Mouse (Mus musculus): Measurements from ENCODE around the gene Kazn. TPM values are rescaled to one million over a fixed set of nuclear protein-coding genes. Genes with fewer than 3 reads are reported as not detected.

Gene Kazn
- polyA plus RNA-seq, 1 experiment: 17.0 TPM

DNA sequence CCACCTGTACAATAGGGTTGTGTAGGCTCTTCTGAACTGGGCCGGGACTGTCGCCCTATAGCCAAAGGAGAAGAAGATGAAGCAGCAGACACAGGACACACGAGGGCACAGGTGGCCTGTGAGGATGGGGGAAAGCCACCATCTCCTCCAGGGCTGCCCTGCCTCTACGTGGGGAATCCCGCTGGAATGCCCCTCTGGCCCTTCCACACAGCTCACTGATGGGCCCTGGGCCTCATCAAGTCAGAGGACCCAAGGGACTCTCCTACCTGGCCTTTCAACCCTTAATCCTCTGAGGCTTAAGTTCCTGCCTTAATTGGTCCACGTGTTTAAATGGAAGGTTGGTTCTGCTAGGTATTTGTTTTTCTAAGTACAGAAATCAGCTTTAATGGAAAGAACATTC lies 95.9 kb downstream of the Kazn start:
- Histone ChIP-seq H3K4me3 (ENCODE audit: control insufficient read depth, insufficient read depth, low read length) (no peak overlapping the region), H3K4me1 (replicated peaks; ENCODE audit: control insufficient read depth, insufficient read depth, low read length) (no peaks in the 10 kb centered on the region), H3K27ac (ENCODE audit: control insufficient read depth, insufficient read depth, low read length) (no peak overlapping the region), H3K36me3 (ENCODE audit: control insufficient read depth, insufficient read depth, low read length) (no peaks in the 10 kb centered on the region), H3K27me3 (ENCODE audit: control insufficient read depth, insufficient read depth, low read length) (no peaks in the 10 kb centered on the region)
- 93% methylated on average over 6 of the region's 6 CpGs for WGBS
- no peak for DNase-seq
- TF ChIP-seq POLR2A (IDR thresholded peaks at IDR 0.05; ENCODE audit: control insufficient read depth, extremely low read depth, insufficient read depth, low read length, poor library complexity) (no peak), CTCF (IDR thresholded peaks at IDR 0.05; ENCODE audit: borderline replicate concordance, control insufficient read depth, extremely low read depth, insufficient read depth, low read length, poor library complexity) (no peak)

DNA sequence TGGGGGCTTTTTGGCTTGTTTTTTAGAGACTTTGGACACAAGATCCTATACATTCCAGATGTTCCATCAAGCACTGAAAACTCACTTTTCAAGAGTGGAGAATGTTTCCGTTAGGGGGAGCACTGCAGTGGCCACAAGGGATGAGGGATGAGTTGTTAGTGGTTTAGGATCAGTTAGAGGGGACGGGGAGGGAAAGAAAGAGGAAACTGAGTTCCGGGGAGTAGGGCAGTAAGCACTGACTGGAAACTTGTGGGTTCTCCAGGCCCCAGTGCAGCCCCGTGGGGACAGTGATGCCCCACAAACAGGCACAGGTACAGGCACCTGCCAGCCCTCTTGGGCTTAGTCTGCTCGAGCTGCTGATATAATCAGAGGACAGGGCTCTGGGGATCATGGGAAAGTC lies 99.5 kb downstream of the Kazn start:
- Histone ChIP-seq H3K4me1 (replicated peaks; ENCODE audit: control insufficient read depth, insufficient read depth, low read length) (no peaks in the 10 kb centered on the region), H3K27me3 (ENCODE audit: control insufficient read depth, insufficient read depth, low read length) (no peaks in the 10 kb centered on the region), H3K4me3 (ENCODE audit: control insufficient read depth, insufficient read depth, low read length) (no peak overlapping the region), H3K27ac (ENCODE audit: control insufficient read depth, insufficient read depth, low read length) (no peak overlapping the region), H3K36me3 (ENCODE audit: control insufficient read depth, insufficient read depth, low read length) (no peaks in the 10 kb centered on the region)
- DNase-seq: no peak
- WGBS: 28% methylated on average over 5 of the region's 5 CpGs
- TF ChIP-seq CTCF (IDR thresholded peaks at IDR 0.05; ENCODE audit: borderline replicate concordance, control insufficient read depth, extremely low read depth, insufficient read depth, low read length, poor library complexity) (no peak), POLR2A (IDR thresholded peaks at IDR 0.05; ENCODE audit: control insufficient read depth, extremely low read depth, insufficient read depth, low read length, poor library complexity) (no peak)

DNA sequence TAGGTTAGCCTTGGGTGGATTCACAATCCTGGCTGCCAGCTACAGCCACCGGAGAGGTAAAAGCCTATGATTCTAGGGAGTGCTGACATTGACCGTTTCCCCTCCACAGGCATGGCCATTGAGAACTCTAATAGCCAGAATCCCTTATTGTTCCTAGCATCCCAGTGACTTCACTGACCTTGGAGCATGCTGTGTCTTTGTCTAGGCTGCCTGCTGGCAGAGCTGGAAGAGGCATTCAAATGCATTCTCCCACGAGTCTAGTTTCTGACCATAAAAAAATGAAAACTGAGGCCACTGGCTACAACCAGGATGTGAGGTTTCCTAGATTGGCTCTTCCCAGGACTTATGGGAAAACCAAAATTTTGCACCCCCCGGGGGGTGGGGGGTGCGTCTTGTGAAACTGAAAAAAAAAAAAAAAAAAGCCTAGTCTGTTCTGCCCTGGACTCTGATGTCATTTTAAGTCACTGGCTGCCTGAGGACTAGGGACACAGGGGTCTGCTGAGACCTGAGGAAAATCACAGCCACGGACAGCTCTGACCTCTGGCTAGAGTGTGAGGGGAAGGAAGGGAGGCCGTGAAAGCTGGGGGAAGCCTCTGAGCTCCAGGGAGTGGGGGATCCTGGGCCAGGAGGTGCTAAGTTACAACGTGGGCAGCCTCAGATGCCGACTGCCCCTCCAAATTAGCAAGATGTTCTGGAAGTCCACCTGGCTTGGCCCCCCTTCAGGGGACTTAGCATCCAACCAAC lies 100.7 kb downstream of the Kazn start:
- WGBS: 91% methylated on average over 9 of the region's 9 CpGs
- H3K27me3 ChIP-seq (ENCODE audit: control insufficient read depth, insufficient read depth, low read length): no peaks in the 10 kb centered on the region
- no peak for DNase-seq
- no peak overlapping the region for H3K4me3 ChIP-seq (ENCODE audit: control insufficient read depth, insufficient read depth, low read length)
- H3K36me3 ChIP-seq (ENCODE audit: control insufficient read depth, insufficient read depth, low read length): no peaks in the 10 kb centered on the region
- TF ChIP-seq POLR2A (IDR thresholded peaks at IDR 0.05; ENCODE audit: control insufficient read depth, extremely low read depth, insufficient read depth, low read length, poor library complexity) (no peak), CTCF (IDR thresholded peaks at IDR 0.05; ENCODE audit: borderline replicate concordance, control insufficient read depth, extremely low read depth, insufficient read depth, low read length, poor library complexity) (no peak)
- H3K4me1 ChIP-seq (replicated peaks; ENCODE audit: control insufficient read depth, insufficient read depth, low read length): no peaks in the 10 kb centered on the region
- H3K27ac ChIP-seq (ENCODE audit: control insufficient read depth, insufficient read depth, low read length): no peak overlapping the region

DNA sequence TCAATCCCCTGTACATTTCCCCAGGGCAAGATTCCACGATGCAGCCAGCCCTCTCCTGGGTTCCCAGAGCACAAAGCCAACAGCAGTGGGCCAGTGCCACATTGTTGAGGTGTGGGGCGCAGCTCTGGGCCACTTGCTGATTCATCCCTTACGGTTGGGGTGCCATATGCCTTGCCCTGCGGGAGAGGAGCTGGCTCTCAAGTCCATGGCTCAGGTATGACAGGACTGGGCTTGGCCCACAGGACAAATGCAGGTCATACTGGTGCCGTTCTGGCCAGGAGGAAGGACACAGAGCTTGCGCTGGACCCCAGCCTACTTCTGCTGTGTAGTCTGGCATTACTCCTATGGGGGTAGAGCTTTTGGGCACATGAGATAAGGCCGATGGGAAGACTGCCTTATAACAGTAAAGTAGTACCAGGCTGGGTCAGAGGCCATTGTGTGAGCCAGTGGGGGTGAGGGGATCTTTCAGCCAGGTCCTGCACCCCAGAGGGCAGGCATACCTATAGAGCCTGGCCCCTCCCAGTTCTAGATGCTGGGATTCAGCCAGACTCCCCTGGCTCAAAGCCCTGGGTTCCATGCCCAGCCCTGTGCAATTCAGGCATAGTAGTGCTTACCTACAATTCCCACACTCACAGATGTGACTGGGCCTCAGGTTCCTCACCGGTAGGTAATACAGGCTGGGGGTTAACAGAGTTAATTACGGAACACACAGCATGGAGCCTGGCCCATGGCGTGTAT lies 102.3 kb downstream of the Kazn start:
- Histone ChIP-seq H3K4me1 (replicated peaks; ENCODE audit: control insufficient read depth, insufficient read depth, low read length) (no peaks in the 10 kb centered on the region), H3K36me3 (ENCODE audit: control insufficient read depth, insufficient read depth, low read length) (no peaks in the 10 kb centered on the region), H3K4me3 (ENCODE audit: control insufficient read depth, insufficient read depth, low read length) (no peak overlapping the region), H3K27ac (ENCODE audit: control insufficient read depth, insufficient read depth, low read length) (no peak overlapping the region), H3K27me3 (ENCODE audit: control insufficient read depth, insufficient read depth, low read length) (no peaks in the 10 kb centered on the region)
- WGBS: 97% methylated on average over 10 of the region's 10 CpGs
- no peak for TF ChIP-seq CTCF (IDR thresholded peaks at IDR 0.05; ENCODE audit: borderline replicate concordance, control insufficient read depth, extremely low read depth, insufficient read depth, low read length, poor library complexity)
- no peak for TF ChIP-seq POLR2A (IDR thresholded peaks at IDR 0.05; ENCODE audit: control insufficient read depth, extremely low read depth, insufficient read depth, low read length, poor library complexity)
- DNase-seq: no peak

DNA sequence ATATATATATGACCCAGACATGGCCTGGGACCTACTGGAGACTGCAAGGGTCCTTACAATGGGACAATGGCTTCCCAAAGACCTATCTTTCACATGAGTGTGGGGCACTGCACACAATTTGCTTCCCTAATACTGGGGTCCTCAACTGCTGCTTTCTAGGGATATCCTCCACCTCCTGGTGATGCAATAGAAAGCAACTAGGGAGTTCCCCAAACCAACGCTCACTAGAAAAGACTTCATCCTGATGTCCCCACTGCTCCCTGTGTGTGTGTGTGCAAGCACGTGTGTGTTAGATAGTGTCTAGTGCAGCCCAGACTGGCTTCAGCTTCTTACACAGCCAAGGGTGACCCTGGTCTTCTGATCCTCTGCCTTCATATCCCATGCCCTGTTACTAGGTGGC lies 103.7 kb downstream of the Kazn start:
- Histone ChIP-seq H3K36me3 (ENCODE audit: control insufficient read depth, insufficient read depth, low read length) (no peaks in the 10 kb centered on the region), H3K27ac (ENCODE audit: control insufficient read depth, insufficient read depth, low read length) (no peak overlapping the region), H3K27me3 (ENCODE audit: control insufficient read depth, insufficient read depth, low read length) (no peaks in the 10 kb centered on the region), H3K4me1 (replicated peaks; ENCODE audit: control insufficient read depth, insufficient read depth, low read length) (no peaks in the 10 kb centered on the region), H3K4me3 (ENCODE audit: control insufficient read depth, insufficient read depth, low read length) (no peak overlapping the region)
- DNase-seq: no peak
- TF ChIP-seq CTCF (IDR thresholded peaks at IDR 0.05; ENCODE audit: borderline replicate concordance, control insufficient read depth, extremely low read depth, insufficient read depth, low read length, poor library complexity): no peak
- 96% methylated on average over 2 of the region's 2 CpGs for WGBS

DNA sequence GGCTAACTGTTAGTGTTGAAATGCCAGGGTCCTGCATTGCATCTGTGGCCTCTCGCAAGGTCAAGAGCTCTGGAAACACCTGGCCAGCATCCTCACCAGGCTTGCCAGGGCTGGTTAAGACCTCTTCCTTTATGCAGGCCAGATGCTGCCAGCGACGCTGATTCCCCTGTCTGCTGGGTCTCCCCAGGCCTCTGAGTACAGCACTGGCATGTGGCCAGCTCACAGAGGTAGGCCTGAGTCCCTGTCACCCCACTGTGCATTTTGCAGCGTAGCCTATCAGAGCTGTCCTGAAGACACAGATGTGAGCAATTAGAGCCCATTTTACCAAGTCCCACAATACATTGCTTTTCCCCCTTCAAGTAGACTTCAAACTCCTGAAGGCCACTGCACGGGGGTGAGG lies 109.0 kb downstream of the Kazn start:
- Histone ChIP-seq H3K27me3 (ENCODE audit: control insufficient read depth, insufficient read depth, low read length) (no peaks in the 10 kb centered on the region), H3K36me3 (ENCODE audit: control insufficient read depth, insufficient read depth, low read length) (no peaks in the 10 kb centered on the region), H3K4me1 (replicated peaks; ENCODE audit: control insufficient read depth, insufficient read depth, low read length) (no peaks in the 10 kb centered on the region; the same call in 1 of the 2 replicates)

More for the DNA sequence above, 109.0 kb downstream of the Kazn start:
- no peak for TF ChIP-seq POLR2A (IDR thresholded peaks at IDR 0.05; ENCODE audit: control insufficient read depth, extremely low read depth, insufficient read depth, low read length, poor library complexity)
- no peak for TF ChIP-seq CTCF (IDR thresholded peaks at IDR 0.05; ENCODE audit: borderline replicate concordance, control insufficient read depth, extremely low read depth, insufficient read depth, low read length, poor library complexity)
- H3K4me3 ChIP-seq (ENCODE audit: control insufficient read depth, insufficient read depth, low read length): no peak overlapping the region
- no peak overlapping the region for H3K27ac ChIP-seq (ENCODE audit: control insufficient read depth, insufficient read depth, low read length)
- no peak for DNase-seq
- WGBS: 49% methylated on average over 5 of the region's 5 CpGs
